Mouse (Mus musculus) midbrain, embryonic 10.5 days (tissue): ENCODE data around the gene Abca12. TPM values are rescaled to one million over a fixed set of nuclear protein-coding genes. Genes with fewer than 3 reads are reported as not detected.

ENCODE experiments used
- DNase-seq: peaks from one replicate; pipeline ENCODE4 v3.0.0-alpha.2; 2017; ENCODE audit warnings: low spot score
- H3K27ac ChIP-seq: fragments of 300-500 bp; sonication (generic); replicated peaks from 2 replicates; pipeline ENCODE4 v1.5.1; 2016; ENCODE audit warnings: mild to moderate bottlenecking
- H3K27me3 ChIP-seq: fragments of 300-500 bp; sonication (generic); 2 replicates; pipeline ENCODE4 v1.6.1; 2016; ENCODE audit warnings: low read depth, mild to moderate bottlenecking; ENCODE audit not compliant: poor library complexity, severe bottlenecking
- H3K36me3 ChIP-seq: fragments of 300-500 bp; sonication (generic); 2 replicates; pipeline ENCODE4 v1.6.1; 2016; ENCODE audit warnings: mild to moderate bottlenecking, moderate library complexity
- H3K4me1 ChIP-seq: fragments of 300-500 bp; sonication (generic); 2 replicates; pipeline ENCODE4 v1.6.1; 2016
- H3K4me3 ChIP-seq: fragments of 300-500 bp; sonication (generic); 2 replicates; pipeline ENCODE4 v1.5.1; 2016; ENCODE audit warnings: mild to moderate bottlenecking, moderate library complexity
- H3K9me3 ChIP-seq: fragments of 300-500 bp; sonication (generic); replicated peaks from 2 replicates; pipeline ENCODE4 v1.6.1; 2016; ENCODE audit warnings: mild to moderate bottlenecking
- WGBS: fragments of 180-500 bp; shearing (Covaris S2); methylation state at CpG from one replicate; pipeline ENCODE4 v1.1.7; 2016; 5-methylcytosine and 5-hydroxymethylcytosine counted together
- polyA plus RNA-seq: library from polyadenylated mRNA; unstranded; fragments of >200 nt; fragmentation: Nextera tagmentation; extraction: Ambion mirVana; gene quantifications from 2 replicates; pipeline ENCODE4 v1.2.1, GENCODE M21; 2016

Abca12 gene
- polyA plus RNA-seq, 1 experiment from 2014 or later, result not detected

- 80% methylated on average over 1 of the region's 1 CpGs for WGBS
- no peak overlapping the region for H3K4me3 ChIP-seq
- no peaks in the 10 kb centered on the region for H3K9me3 ChIP-seq
Observed at GRCm38 (mm10) chr1:71241396-71241795, 173.3 kb downstream of the Abca12 start.

GRCm38 (mm10) chr1:71239586-71239985 is 175.1 kb downstream of the Abca12 start:
- Histone ChIP-seq H3K9me3 (no peaks in the 10 kb centered on the region), H3K4me3 (no peak overlapping the region), H3K27ac (no peak overlapping the region), H3K27me3 (no peaks in the 10 kb centered on the region), H3K36me3 (no peaks in the 10 kb centered on the region), H3K4me1 (no peaks in the 10 kb centered on the region)
- WGBS, result 86% methylated on average over 4 of the region's 4 CpGs
- no peak for DNase-seq

More at GRCm38 (mm10) chr1:71241396-71241795, 173.3 kb downstream of the Abca12 start:
- no peaks in the 10 kb centered on the region for H3K36me3 ChIP-seq
- DNase-seq, result no peak
- H3K27me3 ChIP-seq, result no peaks in the 10 kb centered on the region
- no peak overlapping the region for H3K27ac ChIP-seq
- no peaks in the 10 kb centered on the region for H3K4me1 ChIP-seq

- DNase-seq, result no peak
- H3K27me3 ChIP-seq, result no peaks in the 10 kb centered on the region
- H3K9me3 ChIP-seq, result no peaks in the 10 kb centered on the region
- WGBS, result 87% methylated on average over 3 of the region's 3 CpGs
- H3K27ac ChIP-seq, result no peak overlapping the region
- H3K4me1 ChIP-seq, result no peaks in the 10 kb centered on the region
- H3K36me3 ChIP-seq, result no peaks in the 10 kb centered on the region
- H3K4me3 ChIP-seq, result no peak overlapping the region
Observed at GRCm38 (mm10) chr1:71235335-71235734, 179.4 kb downstream of the Abca12 start.

- Histone ChIP-seq H3K27me3 (no peaks in the 10 kb centered on the region), H3K9me3 (no peaks in the 10 kb centered on the region), H3K4me3 (no peak overlapping the region), H3K36me3 (no peaks in the 10 kb centered on the region), H3K4me1 (no peaks in the 10 kb centered on the region), H3K27ac (no peak overlapping the region)
- 85% methylated on average over 2 of the region's 2 CpGs for WGBS
- DNase-seq, result no peak
Observed at GRCm38 (mm10) chr1:71231211-71231610, 183.5 kb downstream of the Abca12 start.

- H3K9me3 ChIP-seq, result no peaks in the 10 kb centered on the region
- H3K4me3 ChIP-seq, result no peak overlapping the region
- H3K27ac ChIP-seq, result no peak overlapping the region
- no peak for DNase-seq
- WGBS, result 89% methylated on average over 4 of the region's 4 CpGs
- no peaks in the 10 kb centered on the region for H3K36me3 ChIP-seq
- H3K4me1 ChIP-seq, result no peaks in the 10 kb centered on the region
- H3K27me3 ChIP-seq, result no peaks in the 10 kb centered on the region
Observed at GRCm38 (mm10) chr1:71203581-71203980, 211.1 kb downstream of the Abca12 start.

- Histone ChIP-seq H3K27ac (no peak overlapping the region), H3K9me3 (no peaks in the 10 kb centered on the region), H3K36me3 (no peaks in the 10 kb centered on the region), H3K4me1 (no peaks in the 10 kb centered on the region), H3K4me3 (no peak overlapping the region), H3K27me3 (no peaks in the 10 kb centered on the region)
- no peak for DNase-seq
- WGBS, result 94% methylated on average over 6 of the region's 6 CpGs
Observed at GRCm38 (mm10) chr1:71196191-71196590, 218.5 kb downstream of the Abca12 start.

- no peak for DNase-seq
- no peak overlapping the region for H3K27ac ChIP-seq
- H3K4me1 ChIP-seq, result no peaks in the 10 kb centered on the region
- no peak overlapping the region for H3K4me3 ChIP-seq
- H3K9me3 ChIP-seq, result no peaks in the 10 kb centered on the region
- whole genome bisulfite sequencing, result 83% methylated on average over 4 of the region's 4 CpGs
- no peaks in the 10 kb centered on the region for H3K36me3 ChIP-seq
- no peaks in the 10 kb centered on the region for H3K27me3 ChIP-seq
Observed at GRCm38 (mm10) chr1:71195333-71195732, 219.4 kb downstream of the Abca12 start.

- no peak overlapping the region for H3K4me3 ChIP-seq
- no peak overlapping the region for H3K27ac ChIP-seq
- H3K4me1 ChIP-seq, result no peaks in the 10 kb centered on the region
- no peaks in the 10 kb centered on the region for H3K9me3 ChIP-seq
- WGBS, result 93% methylated on average over 1 of the region's 1 CpGs
- no peak for DNase-seq
- H3K27me3 ChIP-seq, result no peaks in the 10 kb centered on the region
- no peaks in the 10 kb centered on the region for H3K36me3 ChIP-seq
Observed at GRCm38 (mm10) chr1:71193931-71194330, 220.8 kb downstream of the Abca12 start.

Other genes starting within 250 kb of the Abca12 start
- 54.0 and 65.9 TPM in 2 replicates for gene Atic, start 142.2 kb upstream of the Abca12 start, polyA plus RNA-seq
- 84.4 and 89.0 TPM in 2 replicates for gene Fn1, start 238.3 kb upstream of the Abca12 start, polyA plus RNA-seq